Mouse (Mus musculus): ENCODE data around the gene Aldh16a1.

DNA sequence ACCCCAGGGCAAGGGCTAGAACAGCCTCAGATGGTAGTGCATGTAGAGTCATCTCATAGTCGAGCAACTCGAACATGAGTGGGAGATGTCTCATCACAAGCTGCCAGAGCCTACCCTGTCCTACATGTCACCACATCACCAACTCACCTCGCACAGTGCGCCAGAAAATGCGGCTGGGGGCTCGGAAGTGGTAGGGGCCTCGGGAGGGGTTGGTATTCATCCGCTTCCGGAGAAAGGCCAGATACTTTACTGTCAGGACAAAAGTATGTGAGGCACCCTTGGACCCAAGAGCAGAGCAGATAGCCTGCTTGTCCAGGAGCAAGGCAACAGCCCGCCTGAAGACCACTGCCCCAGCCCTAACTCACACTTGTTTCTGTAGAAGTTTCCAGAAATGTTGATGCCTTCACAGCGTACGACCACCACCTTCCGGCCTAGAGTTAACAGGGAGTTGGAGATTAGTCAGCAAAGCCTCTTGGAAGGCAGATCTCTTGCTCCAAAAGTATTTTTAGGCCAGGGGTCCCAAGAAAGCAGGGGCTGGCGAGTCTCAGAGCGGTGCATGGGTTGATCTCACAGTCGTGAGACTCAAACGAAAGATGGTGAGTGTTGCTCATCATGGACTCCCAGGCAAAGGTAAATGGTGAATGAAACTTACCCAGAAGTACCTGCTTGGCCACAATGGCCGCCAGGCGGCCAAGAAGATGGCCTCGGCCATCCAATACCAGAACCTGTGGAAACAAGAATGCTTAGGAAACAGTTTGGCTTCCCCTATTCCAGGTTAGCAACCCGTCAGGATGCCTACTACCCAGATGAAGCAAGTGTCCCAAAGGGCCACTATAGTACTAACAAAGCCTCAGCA lies 27.3 kb downstream of the Aldh16a1 start:
- TF ChIP-seq CTCF (IDR thresholded peaks at IDR 0.05; ENCODE audit: borderline replicate concordance, insufficient read depth, low read length), result no peak
- peak; percentile 12; the same call in 1 of the 2 replicates for TF ChIP-seq POLR2A (IDR thresholded peaks at IDR 0.05; ENCODE audit: low read depth, low read length)
